Mouse (Mus musculus) c-Kit-positive CD71-positive TER-119-positive erythroid progenitor cells, embryonic 14.5 days (primary cell): ENCODE measurements around the gene Crybg2.

Experiments
- DNase-seq: peaks from one replicate; pipeline ENCODE4 v3.0.0-alpha.2; 2013; ENCODE audit warnings: low spot score

Crybg2 gene

DNA sequence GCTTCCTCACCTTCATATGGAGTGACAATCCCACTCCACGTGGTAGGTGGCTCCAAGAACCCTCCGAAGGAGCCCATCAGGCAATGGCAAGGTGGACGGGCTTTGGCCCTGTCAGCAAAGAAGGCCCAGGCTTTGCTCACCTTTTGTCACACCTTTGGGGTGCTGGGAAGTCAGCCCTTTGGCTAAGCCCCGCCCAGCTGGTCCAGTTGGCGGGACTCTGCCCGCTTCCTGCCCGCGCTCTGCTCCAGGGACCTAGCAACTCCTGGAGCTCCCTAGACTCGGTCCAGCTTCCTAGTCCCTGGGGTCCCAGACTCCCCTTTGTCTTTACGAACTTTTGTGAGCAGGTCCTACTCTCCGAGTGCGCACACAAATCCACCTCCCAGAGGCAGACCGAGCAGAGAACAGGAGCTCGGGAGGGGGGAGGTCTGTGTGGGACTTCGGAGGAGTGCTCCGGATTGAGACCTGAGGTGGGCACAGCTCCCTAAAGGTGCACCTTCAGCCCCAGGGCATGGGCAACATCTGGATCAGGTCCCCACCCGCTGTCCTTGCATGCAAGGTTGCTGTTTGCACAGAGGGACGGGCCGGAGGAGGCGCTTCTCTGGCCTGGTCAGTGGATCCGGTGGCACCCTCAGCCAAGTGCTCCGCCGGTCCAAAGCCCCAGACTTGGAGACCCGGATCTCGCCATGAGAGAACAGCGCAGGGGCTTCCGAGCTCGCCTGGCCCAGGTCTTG lies at the start of gene Crybg2:
Gene Crybg2 (plus strand): TSS at position 681 of the 731 bp plus-strand sequence.
- no peak for DNase-seq

DNA sequence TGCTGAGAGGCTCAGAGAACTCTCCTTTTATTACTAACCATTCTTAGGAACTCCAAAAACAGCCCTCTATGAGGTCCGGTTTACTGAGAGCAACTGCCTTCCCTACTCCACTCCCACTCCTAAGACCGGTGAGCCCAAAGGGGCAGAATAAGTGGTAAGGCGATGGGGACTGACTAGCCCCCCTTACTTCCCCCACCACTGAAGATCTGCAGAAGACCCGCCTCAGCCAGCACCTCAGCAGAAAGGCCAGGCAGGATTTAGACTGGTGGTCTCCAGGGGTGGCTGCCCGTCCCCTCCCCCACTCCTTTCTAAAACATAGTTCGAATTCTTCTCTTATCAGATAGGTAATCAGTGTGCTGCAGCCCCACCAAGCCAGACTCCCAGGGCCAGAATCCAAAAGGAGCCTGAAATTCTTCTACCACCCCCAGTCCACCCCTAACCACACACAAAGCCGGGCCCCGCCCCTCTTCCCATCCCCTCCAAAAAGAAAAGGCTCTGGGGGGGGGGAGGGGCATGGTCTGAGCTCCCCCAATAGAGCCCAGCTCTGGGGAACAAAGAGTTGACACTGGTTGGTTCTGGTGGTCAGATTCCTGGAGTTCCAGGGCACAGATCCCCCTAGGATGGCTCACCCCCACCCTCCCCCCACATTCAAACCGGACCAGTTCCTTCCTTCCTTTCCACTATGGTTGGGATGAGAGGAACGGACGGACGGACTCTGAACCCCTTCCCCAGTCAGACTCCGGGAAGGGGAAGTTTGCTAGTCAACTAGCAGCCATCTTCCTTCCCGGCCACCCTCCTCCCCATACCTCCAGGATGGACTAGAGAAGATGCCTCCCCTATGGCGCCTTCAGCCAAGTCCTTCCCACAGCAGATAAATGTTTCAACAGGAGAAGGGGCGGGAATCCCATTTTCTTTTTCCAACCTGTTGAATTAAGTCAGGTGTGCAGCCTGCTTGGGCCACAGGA lies 48.9 kb upstream of the Crybg2 start:
- no peak for DNase-seq

DNA sequence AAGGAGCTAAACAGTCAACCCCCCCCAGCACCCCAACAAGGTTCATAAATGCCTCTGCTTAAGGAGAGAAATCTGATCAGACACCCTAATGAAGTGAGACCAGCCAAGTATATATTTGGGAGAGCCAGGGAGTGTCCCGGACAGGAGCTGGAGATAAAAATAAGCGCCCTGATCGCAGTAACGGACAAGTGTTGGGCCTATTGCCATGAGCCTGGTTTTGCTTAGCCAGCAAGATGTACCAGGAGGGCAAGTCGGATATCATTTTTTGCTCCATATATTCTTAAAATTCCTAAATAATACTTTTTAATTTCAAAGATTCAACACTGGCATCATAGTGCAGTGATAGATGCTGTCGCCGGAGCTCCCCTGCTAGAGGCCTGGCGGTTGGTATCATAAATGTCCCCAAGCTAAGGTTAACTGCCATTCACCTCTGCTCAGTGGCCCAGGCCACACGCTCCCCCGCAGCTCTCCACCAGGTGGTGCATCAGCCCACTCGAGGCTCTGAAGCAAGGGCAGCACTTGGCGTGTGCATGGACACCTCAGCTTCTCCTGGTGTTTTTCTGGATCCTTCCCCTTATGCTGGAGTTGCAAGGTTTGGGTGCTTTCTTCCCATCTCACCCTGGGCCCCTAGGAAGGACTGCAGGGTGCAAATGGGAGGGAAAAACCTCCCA lies 47.6 kb upstream of the Crybg2 start:
- no peak for DNase-seq

DNA sequence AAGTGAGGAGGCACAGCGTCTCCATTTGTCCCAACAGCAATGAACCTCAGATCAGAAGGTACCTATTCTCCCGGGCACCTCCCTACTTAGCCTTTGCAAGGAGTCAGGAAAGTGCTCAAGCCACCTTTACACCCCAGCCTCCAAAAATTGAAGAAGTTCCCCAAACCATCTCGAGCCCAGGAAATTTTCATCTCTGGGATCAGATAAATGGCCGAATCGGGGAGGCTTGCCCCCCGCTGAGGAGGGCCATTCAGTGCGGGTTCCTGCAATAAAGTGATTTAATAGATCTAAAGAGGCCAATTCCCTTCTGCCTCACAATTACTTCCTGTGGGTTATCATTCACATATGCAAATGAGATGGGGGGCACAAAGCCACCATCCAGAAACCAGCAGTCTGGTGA lies 44.4 kb upstream of the Crybg2 start:
- no peak for DNase-seq

DNA sequence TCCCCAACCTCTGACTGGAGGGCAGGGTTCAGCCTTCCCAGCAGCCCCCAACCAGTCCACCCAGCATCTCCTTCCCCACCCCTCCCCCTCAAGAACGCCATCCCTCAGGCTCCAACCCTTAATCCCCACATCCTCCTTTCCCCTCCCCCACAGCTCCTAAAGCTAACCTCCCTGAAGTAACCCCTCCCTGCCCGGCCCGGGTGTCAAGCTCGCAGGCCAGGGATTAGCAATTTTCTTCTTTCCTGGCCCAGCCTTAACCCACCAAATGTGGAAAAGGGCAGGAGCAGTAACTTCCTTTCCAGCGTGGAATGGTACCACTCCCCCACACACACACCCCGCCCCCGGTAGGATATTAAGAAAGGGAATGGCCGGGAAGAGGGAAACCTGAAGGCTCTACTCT lies 43.8 kb upstream of the Crybg2 start:
- no peak for DNase-seq

- DNase-seq = no peak
These were observed 43.3 kb upstream of the Crybg2 start for GRCm38 (mm10) chr4:134017201-134017865.

DNA sequence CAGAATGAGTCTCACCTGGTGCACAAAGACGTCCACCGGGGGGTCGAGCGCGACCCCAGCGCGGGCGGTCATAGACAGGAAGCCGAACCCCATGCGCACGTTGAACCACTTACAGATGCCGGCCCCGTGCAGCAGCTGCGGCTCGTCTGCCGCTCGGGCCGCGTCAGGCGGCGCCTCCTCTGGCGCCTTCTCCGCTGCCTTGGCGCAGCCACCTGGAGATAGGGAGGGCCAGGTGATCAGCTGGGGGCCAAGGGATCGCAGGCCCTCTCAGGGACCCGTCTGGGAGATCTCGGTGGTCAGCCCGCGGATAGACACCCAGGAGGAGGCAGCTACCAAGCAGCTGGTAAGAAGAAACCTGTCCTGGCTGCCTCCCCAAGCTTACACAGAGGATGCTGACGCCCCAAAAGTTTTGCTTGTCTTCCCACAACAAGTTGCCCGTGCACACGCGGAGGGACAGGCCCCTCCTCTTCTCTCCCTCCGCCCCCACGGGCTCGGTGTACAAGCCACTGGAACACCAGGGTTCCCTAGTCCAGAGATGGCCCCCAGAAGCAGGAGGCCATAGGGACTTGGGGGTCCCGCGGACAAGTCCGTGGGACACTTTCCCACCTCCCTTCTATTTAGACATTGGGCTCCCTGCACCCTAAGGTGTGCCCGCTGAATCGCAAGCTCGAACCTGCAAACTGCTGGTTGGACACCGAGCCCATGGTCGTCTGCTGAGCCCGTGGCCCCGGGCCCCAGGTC lies 42.4 kb upstream of the Crybg2 start:
- DNase-seq = no peak

DNA sequence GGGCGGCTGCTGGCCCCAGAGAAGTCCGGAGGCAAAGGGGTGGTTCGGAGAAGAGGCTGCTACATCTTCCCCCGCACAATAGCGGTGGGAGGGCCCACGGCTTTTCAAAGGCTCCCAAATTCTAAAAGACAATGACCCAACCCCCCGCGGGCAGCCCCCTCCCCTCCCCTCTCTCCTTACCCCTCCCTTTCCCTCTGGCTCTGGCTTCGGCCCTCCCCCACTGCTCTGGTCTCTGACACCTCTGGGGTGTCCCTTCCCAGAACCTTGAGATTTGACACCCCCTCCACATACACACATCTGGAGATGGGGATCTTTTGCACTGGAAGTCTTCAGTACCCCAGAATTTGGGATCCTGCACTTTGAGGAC lies 41.9 kb upstream of the Crybg2 start, which contains the start of gene Lin28a:
Gene Lin28a (minus strand): TSS at position 63 of the 367 bp plus-strand sequence.
- no peak for DNase-seq

GRCm38 (mm10) chr4:134019210-134019609 lies 41.4 kb upstream of the Crybg2 start:
- DNase-seq = no peak

DNA sequence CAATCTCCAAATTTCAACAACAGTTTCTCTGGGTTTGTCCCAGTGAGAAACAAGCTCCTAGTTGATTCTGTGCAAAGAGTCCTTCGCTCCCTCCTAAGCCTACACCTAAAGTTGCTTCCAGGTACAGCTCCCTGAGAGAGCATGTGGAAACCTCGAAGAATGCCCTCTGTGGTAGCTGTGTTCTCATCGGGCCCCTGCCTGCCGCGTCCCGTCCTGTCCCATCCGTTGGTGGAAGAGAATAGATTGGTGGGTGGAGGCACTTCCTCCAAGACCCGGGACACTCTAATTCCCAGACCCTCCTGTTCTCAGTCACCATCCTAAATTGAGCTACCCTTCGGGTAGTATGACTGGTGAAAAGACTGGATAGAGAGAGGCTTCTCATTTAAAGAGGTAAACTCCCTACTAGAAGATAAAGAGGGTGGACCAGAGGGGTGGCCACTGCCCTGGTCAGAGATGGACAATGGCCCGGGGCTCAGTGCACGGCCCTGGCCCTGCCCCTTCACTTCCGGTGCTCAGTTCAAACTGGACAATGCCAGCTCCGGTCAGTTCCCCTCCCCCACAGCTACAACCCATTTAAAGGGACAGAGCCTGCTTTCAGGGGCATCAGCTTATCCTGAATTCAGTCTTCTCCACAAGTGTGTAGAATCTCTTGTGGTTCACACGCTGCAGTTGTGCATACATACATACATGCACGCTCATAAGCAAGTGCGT lies 40.8 kb upstream of the Crybg2 start:
- DNase-seq = no peak

DNA sequence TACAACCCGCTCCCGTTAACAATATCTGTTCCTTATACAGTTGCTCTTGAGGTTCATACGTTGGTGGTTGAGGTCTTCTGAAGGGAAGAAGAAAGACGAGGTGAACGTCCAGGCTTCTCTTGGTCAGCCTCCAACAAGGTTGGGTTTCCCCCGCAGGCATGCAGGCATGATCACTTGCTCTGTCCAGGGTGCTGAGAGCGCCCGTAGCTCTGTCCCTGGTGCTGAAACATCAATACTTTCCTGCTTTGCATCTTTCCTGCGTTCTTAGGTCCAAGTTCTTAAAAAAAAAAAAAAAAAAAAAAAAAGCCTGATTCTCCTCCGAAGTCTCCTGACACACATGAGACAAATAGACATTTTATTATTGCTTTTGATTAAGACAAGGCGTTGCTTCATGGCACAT lies 40.0 kb upstream of the Crybg2 start:
- DNase-seq = peak; percentile 57

DNA sequence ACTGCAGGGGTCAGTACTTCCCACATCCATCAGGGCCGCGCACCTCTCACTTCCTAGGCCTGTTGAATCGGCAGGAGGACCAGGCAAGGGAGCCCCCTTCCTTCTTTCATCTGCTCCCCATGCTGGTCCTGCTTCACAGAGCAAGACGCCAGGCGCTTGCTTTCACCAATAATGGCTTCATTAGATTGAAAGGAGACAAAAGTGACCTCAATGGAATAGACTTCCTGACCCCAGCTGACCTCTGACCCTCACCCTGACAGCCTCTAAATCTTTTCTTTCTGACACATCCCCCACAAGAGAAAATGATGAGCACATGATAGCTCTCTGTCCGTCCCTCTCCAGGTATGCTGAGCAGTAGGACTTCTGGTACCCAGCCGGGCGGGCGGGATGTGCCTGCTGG lies 34.8 kb upstream of the Crybg2 start:
- no peak for DNase-seq

- DNase-seq = peak; percentile 67
These were observed 24.7 kb upstream of the Crybg2 start for GRCm38 (mm10) chr4:134035953-134036352.

DNA sequence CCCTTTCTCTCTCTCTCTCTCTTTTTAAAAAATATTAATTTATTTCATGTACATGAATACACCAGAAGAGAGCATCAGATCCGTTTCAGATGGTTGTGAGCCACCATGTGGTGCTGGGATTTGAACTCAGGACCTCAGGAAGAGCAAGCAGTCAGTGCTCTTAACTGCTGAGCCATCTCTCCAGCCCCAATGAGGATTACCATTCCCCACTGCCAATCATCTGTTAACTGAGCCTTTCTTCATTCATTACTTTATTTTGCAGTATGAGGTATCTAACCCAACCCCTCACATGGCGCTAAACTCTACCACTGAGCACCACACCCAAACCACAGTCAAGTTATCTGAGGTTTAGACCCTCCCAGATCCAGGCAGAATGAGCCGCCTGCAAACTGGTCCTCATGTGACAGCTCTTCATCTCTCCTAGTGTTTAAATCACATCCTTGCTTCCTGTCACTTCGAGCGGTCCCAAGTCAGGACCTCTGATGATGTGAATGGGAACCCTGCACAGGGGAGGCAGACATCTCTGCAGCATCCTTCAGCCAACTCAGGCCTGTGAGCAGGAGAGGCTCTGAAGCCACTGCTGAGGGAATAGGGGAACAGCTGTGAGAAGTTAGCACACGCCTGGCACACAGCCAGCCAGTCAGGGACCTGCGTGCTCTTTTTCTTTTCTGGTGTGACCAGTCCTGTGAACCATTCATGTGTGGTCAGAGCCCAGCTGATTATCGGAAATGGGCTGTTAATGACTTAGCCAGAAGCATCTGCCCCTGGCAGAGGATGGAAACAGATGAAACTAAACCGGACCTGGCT lies 19.1 kb upstream of the Crybg2 start:
- no peak for DNase-seq

DNA sequence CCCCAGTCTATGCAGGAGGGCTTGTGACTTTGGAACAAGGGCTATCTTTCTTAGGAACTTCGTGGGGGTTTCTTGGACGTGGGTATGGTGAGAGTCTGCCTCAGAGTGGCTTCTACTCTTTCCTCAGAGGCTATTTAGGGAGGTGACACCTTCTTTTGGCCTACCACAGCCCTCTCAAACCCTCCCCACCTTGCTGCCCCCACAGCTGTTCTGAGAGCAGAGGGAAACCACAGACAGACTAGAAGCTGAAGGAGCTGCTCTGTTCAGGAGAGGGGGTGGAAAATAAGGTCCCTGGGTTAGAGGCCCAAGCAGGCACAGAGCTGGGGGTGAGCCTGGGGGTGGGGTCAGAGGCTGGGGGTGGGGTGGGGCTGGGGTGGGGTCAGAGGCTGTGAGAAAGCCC lies 17.6 kb upstream of the Crybg2 start:
- DNase-seq = no peak

DNA sequence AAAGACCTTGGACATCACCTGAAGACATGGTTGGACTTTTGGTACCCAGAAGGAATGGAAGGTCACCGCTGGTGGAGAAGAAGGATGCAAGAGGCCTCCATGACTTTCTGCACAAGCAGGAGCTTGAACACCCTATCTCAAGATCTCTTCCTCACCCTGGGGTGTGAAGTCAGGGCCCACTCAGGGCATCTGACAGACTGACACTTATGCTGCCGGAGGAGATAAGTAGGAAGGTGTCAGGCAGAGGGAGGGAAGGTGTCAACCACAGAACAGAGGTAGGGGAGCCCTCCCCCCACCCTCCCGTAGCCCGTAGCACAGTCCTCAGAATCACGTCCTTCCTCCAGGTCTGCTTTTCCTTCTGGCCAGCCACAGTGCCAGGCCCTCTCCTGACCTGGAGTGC lies 13.0 kb upstream of the Crybg2 start:
- no peak for DNase-seq

- no peak for DNase-seq
These were observed 8.7 kb upstream of the Crybg2 start for GRCm38 (mm10) chr4:134051912-134052311.

GRCm38 (mm10) chr4:134052560-134052959 lies 8.1 kb upstream of the Crybg2 start:
- no peak for DNase-seq

DNA sequence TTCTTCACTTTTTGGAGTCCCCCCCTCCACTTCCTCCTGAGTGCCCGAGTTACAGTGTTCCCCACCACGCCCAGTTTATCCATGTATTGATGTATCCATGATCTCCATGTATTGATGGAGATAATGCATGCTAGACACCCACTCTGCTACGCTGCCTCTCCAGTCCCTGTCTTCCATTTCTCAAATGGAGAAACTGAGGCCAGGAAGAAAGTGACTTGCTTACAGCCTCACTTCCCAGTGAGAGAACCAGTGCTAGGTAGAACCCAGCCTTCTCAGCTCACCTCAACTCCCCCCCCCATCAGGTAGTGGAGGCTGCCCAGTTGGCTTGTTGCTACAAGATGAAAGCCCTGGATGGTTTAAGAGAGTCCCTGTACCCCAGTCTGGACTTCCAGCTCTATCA lies 7.1 kb upstream of the Crybg2 start, which contains the start of gene Zfp683:
Gene Zfp683 (plus strand): TSS at position 301 of the 400 bp plus-strand sequence.
- no peak for DNase-seq
